ENCODE assay signal across 1 mouse cellular context in genomic region chr19:4079594-4079993, GRCm38 (mm10).
TF ChIP-seq lines count a peak whose summit lies in the region.

No protein-coding gene starts in this region.

TF ChIP-seq in MEL, 35 proteins besides CTCF, POLR2A, EP300 and RAD21 (continued from another document):
- TF ChIP-seq KAT2A (conservative IDR thresholded peaks at IDR 0.05; ENCODE audit: low read depth, low read length): no peak
- no peak for TF ChIP-seq POLR2AphosphoS2 (IDR thresholded peaks at IDR 0.05; ENCODE audit: low read length)
- no peak for TF ChIP-seq MAFK (IDR thresholded peaks at IDR 0.05; ENCODE audit: borderline replicate concordance, low read depth, low read length)
- no peak for TF ChIP-seq BHLHE40 (IDR thresholded peaks at IDR 0.05; ENCODE audit: borderline replicate concordance, low read depth, low read length)
- TF ChIP-seq ELF1 (IDR thresholded peaks at IDR 0.05; ENCODE audit: low read depth, low read length): no peak
- TF ChIP-seq USF2 (IDR thresholded peaks at IDR 0.05; ENCODE audit: borderline replicate concordance in 1 of 2, insufficient read depth in 1 of 2, low read depth in 1 of 2, low read length in 2 of 2): no peak
- TF ChIP-seq TAL1 (IDR thresholded peaks at IDR 0.05; ENCODE audit: low read length): no peak
